Comparison of ENCODE assay signal across 8 mouse cellular contexts in the genomic region with DNA sequence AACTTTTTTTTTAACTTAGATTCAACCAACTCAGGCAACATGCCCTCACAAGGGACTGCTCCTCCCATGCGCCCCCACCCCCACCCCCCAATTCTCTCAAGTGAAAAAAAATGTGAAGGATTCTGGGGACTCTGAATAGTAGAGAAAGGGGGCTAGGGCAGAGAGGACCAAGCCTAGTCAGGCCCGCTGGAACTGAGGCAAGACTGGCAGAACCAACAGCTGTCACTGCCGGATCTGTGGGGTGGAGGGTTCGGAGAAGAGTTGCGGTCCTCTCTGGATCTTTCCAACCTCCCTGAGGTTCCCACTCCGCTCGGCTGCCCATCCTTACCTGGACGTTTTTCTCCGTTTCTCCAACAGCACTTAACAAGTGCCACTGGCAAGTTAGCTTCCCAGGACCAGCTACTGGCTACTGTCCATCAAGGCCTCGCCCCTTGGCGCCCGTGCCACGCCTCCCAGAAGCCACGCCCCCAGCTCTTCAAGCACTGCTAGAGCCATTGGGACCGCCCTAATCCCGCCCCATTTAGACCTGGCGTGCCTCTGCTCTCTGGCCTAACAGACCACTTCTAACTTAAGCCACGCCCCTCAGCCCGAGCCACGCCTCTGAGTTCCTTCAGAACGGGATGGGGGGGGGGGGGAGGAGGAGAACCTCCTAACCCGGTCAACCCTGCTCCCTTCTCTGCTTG. TPM values are rescaled to one million over a fixed set of nuclear protein-coding genes. Genes with fewer than 3 reads are reported as not detected.
DNase-seq lines count a peak whose midpoint lies in the region; ATAC-seq lines count a peak whose summit lies in the region.

A gene (minus strand): TSS at position 391 of the 683 bp plus-strand sequence.

- no peaks in the 10 kb centered on the region for H3K36me3 ChIP-seq in heart, embryonic 11.5 days (ENCODE audit: control insufficient read depth, insufficient read depth, low read length)
- H3K36me3 ChIP-seq in kidney, embryonic 15.5 days, result no peaks in the 10 kb centered on the region

- peak; percentile 78 for DNase-seq in CD4-positive, CD25-positive, alpha-beta regulatory T cell, adult 2 months (ENCODE audit: low read depth, low spot score)
- DNase-seq in liver, result peak; percentile 92
- DNase-seq in monocyte, adult 2 months (ENCODE audit: low read depth in 1 of 2, low spot score in 2 of 2), result peak; percentile 56 to 70
- peak; percentile 81 to 83 for DNase-seq in spleen, postnatal 36 days (ENCODE audit: low spot score in 2 of 2)

- no peaks in the 10 kb centered on the region for H3K9me3 ChIP-seq in heart, embryonic 11.5 days (replicated peaks; ENCODE audit: control insufficient read depth, low read length)
- H3K9me3 ChIP-seq in kidney, embryonic 15.5 days (replicated peaks), result no peaks in the 10 kb centered on the region

- 15% methylated on average over 20 of the region's 22 CpGs for WGBS in heart, embryonic 11.5 days (ENCODE audit: insufficient replicate concordance)
- WGBS in kidney, embryonic 15.5 days, result 14% methylated on average over 22 of the region's 22 CpGs

- no peak within 1 kb of the TSS for H3K9ac ChIP-seq in heart, embryonic 11.5 days (ENCODE audit: low read depth, low read length)
- H3K9ac ChIP-seq in kidney, embryonic 15.5 days, result no peak within 1 kb of the TSS

- H3K27ac ChIP-seq in brown adipose tissue, adult 24 weeks (replicated peaks; ENCODE audit: low read depth, low read length), result peak within 1 kb of the TSS; percentile 6; the same call in 1 of the 2 replicates
- no peak within 1 kb of the TSS for H3K27ac ChIP-seq in heart, embryonic 11.5 days (ENCODE audit: low read depth, low read length)
- no peak within 1 kb of the TSS for H3K27ac ChIP-seq in kidney, embryonic 15.5 days

- H3K27me3 ChIP-seq in heart, embryonic 11.5 days (ENCODE audit: control insufficient read depth, insufficient read depth, low read length), result no peaks in the 10 kb centered on the region
- peaks cover 15% of the 10 kb centered on the region for H3K27me3 ChIP-seq in kidney, embryonic 15.5 days

- peak; percentile 100 for ATAC-seq in erythroid progenitor cell, adult 5-6 weeks (replicated peaks; ENCODE audit: low FRiP score, poor library complexity, severe bottlenecking)
- peak; percentile 98 for ATAC-seq in heart, embryonic 11.5 days (replicated peaks; ENCODE audit: insufficient number of reproducible peaks, low FRiP score, low TSS enrichment)
- peak; percentile 100 for ATAC-seq in kidney, embryonic 15.5 days (replicated peaks; ENCODE audit: low FRiP score)

- H3K4me1 ChIP-seq in brown adipose tissue, adult 24 weeks (ENCODE audit: control insufficient read depth, insufficient read depth, insufficient read length, low read length), result peaks cover 4% of the 10 kb centered on the region; the same call in 1 of the 2 replicates
- no peaks in the 10 kb centered on the region for H3K4me1 ChIP-seq in heart, embryonic 11.5 days (ENCODE audit: control insufficient read depth, insufficient read depth, low read length)
- H3K4me1 ChIP-seq in kidney, embryonic 15.5 days, result no peaks in the 10 kb centered on the region

- H3K4me3 ChIP-seq in brown adipose tissue, adult 24 weeks (ENCODE audit: insufficient read depth, low read depth, low read length), result peak within 1 kb of the TSS; percentile 82
- H3K4me3 ChIP-seq in heart, embryonic 11.5 days (ENCODE audit: low read depth, low read length), result peak within 1 kb of the TSS; percentile 29
- peak within 1 kb of the TSS; percentile 43 for H3K4me3 ChIP-seq in kidney, embryonic 15.5 days (replicated peaks)

- peak within 1 kb of the TSS; percentile 63 for H3K4me2 ChIP-seq in heart, embryonic 11.5 days
- H3K4me2 ChIP-seq in kidney, embryonic 15.5 days, result peak within 1 kb of the TSS; percentile 62

RNA-seq across cellular contexts. Expression of the gene that starts here (rescaled TPM):
- polyA plus RNA-seq in brown adipose tissue, adult 24 weeks (2012; ENCODE audit: insufficient read depth, insufficient read length, missing spikeins), result 49.9 and 54.6 TPM in 2 replicates
- not detected in 2 replicates for total RNA-seq in erythroid progenitor cell, adult 5-6 weeks (2015; ENCODE audit: low replicate concordance)
- not detected in 2 replicates for total RNA-seq in erythroid progenitor cell, adult 5-6 weeks (2017; ENCODE audit: low replicate concordance)
- polyA plus RNA-seq in heart, embryonic 11.5 days (2014; fragmentation: Nextera tagmentation; extraction: Ambion mirVana), result 0.08 and 0.11 TPM in 2 replicates
- 1.7 and 1.9 TPM in 2 replicates for polyA plus RNA-seq in kidney, embryonic 15.5 days (2015; fragmentation: Nextera tagmentation; extraction: Ambion mirVana)

Comparison
In these comparisons a context has a peak if more than half of its experiments do, and no peak if none do; other contexts are left out.
1. RNA of the gene that starts here (polyA plus RNA-seq): 49.9 to 54.6 TPM in brown adipose tissue, adult 24 weeks; 1.7 to 1.9 TPM in kidney, embryonic 15.5 days and 0.08 to 0.11 TPM in heart, embryonic 11.5 days; every median in the first group is over 10 times any median in the second.
2. Peak in ATAC-seq in erythroid progenitor cell, adult 5-6 weeks; RNA of the gene not detected or under 1 TPM.
3. Peak in ATAC-seq, H3K4me3 ChIP-seq and H3K4me2 ChIP-seq in heart, embryonic 11.5 days; RNA of the gene not detected or under 1 TPM.
4. H3K4me3 ChIP-seq: peak in every context shown above with its lines; median percentile 82 in brown adipose tissue, adult 24 weeks; 43 in kidney, embryonic 15.5 days; 29 in heart, embryonic 11.5 days.
5. Peak in every context shown above with its lines, with median percentiles within 50 percentile points of each other: DNase-seq and ATAC-seq.